Mouse (Mus musculus): ENCODE measurements around the gene Hist1h2bn. TPM values are rescaled to one million over a fixed set of nuclear protein-coding genes. Genes with fewer than 3 reads are reported as not detected.
"Not testable (repeated sequence)": the region's sequence is repeated elsewhere in the genome, so short reads cannot be mapped to it uniquely, and the experiment has no call there.

Gene Hist1h2bn
- polyA plus RNA-seq, 1 experiment from 2014 or later: 1.1 TPM

DNA sequence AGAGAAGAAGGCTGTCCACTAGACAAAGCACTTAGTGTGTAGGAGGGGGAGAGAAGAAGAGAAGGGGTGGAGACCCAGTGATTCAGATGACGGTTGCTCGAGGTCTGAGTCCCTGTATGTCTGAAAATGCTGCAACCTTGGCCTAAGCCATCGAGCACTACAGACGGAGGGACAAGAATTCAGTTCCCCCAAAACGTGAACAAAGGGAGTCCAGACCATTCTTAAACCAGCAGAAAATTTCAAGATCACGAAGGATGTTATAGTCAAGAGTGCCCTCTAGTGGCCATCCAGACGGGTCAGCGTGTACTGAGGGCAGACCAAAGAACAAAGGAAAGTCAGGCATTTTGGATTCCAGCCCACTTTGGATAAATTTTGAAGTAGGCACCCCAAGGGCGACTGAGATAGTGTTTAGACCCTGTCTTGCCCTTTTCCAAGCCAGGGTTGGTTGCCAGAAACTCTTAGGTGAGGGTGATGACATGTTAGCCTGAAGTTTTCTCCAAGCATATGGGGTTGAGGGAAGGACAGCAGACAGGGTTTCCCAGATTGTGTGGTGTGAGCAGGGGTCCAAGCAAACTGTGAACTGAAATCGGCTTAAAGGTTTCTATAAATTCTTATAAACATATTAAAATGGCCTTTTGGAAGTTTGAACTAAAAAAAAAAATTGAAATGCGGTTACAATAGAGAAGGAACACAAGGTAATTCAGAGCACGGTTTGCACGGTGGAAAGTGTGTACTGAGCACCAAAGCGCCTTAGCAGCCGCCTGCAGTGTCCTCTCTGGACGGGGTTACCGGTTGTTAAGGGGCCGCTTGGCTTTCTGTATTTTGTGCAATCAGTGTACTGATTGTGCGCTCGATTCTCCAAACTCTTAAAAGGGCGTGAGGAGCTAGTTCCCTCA, 19.7 kb upstream of the Hist1h2bn start:
- Histone ChIP-seq H3K4me2 (peak overlapping the region; percentile 77), H3K9me3 (replicated peaks) (no peaks in the 10 kb centered on the region), H3K4me1 (replicated peaks) (peaks cover 8% of the 10 kb centered on the region), H3K9ac (peak overlapping the region; percentile 77), H3K27me3 (replicated peaks) (no peaks in the 10 kb centered on the region), H3K27ac (ENCODE audit: poor library complexity, severe bottlenecking) (peak overlapping the region; percentile 94), H3K36me3 (no peaks in the 10 kb centered on the region), H3K4me3 (peak overlapping the region; percentile 59)
- ATAC-seq (ENCODE audit: insufficient number of reproducible peaks, low FRiP score): peak; percentile 78
- under 1% methylated on average over 21 of the region's 21 CpGs for WGBS

DNA sequence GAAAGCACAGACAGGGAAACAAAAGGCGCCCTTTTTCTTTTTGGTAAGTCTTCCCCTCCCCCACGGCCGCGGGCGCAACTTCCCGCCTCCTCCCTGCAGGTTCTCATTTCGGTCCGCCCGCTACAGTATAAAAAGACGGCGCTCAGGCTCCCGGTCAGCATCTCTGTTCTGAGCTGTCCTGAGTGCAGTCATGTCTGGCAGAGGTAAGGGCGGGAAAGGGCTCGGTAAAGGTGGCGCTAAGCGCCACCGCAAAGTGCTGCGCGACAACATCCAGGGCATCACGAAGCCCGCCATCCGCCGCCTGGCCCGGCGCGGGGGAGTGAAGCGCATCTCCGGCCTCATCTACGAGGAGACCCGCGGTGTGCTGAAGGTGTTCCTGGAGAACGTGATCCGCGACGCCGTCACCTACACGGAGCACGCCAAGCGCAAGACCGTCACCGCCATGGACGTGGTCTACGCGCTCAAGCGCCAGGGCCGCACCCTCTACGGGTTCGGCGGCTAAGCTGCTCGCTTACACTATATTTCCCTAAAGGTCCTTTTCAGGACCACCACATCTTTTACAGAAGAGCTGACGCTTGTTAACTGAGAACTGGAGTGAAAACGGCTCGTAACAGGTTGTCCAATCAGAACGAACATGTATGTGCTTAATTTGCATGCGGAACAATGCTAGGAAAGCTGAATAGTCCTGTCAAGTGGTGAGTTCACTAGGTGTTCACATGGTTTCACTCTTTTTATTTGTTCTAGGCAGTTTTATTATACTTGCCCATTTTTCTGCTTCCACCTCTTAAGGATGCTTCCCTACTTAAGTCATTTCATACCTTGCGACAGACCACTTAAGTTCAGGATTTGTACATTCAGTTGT, 18.8 kb upstream of the Hist1h2bn start, which contains the start of gene Hist1h4j:
Gene Hist1h4j, plus strand, starts transcription at position 159 of the 862 bp plus-strand sequence.
- peak within 1 kb of the TSS; percentile 77 for H3K4me2 ChIP-seq
- WGBS: under 1% methylated on average over 46 of the region's 56 CpGs
- H3K36me3 ChIP-seq; H3K4me1 ChIP-seq (replicated peaks); H3K27me3 ChIP-seq (replicated peaks); H3K9me3 ChIP-seq (replicated peaks): not testable (repeated sequence)
- H3K27ac ChIP-seq (ENCODE audit: poor library complexity, severe bottlenecking): peak within 1 kb of the TSS; percentile 94
- peak within 1 kb of the TSS; percentile 77 for H3K9ac ChIP-seq
- H3K4me3 ChIP-seq: peak within 1 kb of the TSS; percentile 59
- ATAC-seq (ENCODE audit: insufficient number of reproducible peaks, low FRiP score): peak; percentile 87

DNA sequence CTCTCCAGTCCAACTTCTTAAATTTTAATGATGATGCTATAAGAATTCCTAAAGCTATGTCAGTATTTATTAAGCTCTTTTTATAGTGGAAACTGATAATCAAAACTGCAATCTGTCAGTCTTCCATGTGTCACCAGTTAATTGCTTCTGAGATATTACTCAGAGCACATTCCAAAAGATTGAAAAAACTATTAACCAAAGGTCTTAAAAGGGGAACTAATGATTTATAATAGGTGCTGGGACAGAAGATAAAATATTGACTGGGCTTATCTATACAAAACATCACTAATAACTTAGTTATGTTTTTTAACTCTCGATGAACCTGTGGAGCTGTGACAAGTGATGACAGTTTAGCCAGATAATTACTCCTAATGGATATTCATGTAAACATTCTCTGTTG, 8.9 kb upstream of the Hist1h2bn start:
- H3K4me3 ChIP-seq: no peak overlapping the region
- H3K27me3 ChIP-seq (replicated peaks): no peaks in the 10 kb centered on the region
- WGBS: 73% methylated on average over 1 of the region's 1 CpGs
- H3K27ac ChIP-seq (ENCODE audit: poor library complexity, severe bottlenecking): no peak overlapping the region
- H3K4me2 ChIP-seq: no peak overlapping the region
- no peaks in the 10 kb centered on the region for H3K36me3 ChIP-seq
- no peak overlapping the region for H3K9ac ChIP-seq
- no peak for ATAC-seq (ENCODE audit: insufficient number of reproducible peaks, low FRiP score)
- no peaks in the 10 kb centered on the region for H3K9me3 ChIP-seq (replicated peaks)
- H3K4me1 ChIP-seq (replicated peaks): peaks cover 14% of the 10 kb centered on the region

DNA sequence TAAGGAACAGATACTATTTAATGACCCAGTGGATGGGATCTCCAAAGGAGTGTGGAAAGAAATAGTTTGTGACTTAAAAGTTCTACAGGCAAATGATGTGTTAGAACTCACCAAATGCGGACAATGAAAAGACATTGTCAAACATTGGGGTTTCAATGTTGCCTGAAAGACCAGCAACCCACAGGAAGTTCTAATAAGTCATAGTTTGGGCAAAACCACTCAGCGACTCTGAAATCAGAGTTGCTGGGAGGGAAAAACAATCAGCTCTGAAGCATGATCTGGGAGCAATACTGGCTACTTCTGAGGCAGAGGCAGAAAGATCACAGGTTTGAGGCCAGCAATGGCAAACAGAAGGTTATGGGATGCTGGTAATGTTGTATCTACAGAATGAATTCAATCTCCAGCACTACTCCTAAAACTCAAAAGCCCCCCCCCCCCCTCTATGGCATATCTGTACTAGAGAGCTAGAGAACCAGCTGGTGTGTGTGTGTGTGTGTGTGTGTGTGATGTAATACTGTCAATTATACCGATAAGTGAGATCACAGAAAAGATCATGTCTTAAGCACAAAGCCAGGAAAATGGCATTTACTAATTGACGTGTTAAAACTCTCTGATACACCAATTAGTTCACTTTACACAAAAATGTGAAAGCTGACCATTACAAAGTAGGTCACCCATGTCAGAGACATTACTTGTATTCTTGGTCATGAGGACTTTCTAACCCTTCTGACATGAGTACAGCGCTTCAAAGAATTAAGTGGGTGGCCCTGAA, 4.3 kb upstream of the Hist1h2bn start:
- H3K9me3 ChIP-seq (replicated peaks): no peaks in the 10 kb centered on the region
- H3K4me2 ChIP-seq: peak overlapping the region; percentile 87
- H3K27me3 ChIP-seq (replicated peaks): no peaks in the 10 kb centered on the region
- H3K4me1 ChIP-seq (replicated peaks): peaks cover 18% of the 10 kb centered on the region
- no peak for ATAC-seq (ENCODE audit: insufficient number of reproducible peaks, low FRiP score)
- WGBS: 9% methylated on average over 5 of the region's 5 CpGs
- H3K4me3 ChIP-seq: peak overlapping the region; percentile 50
- H3K36me3 ChIP-seq: no peaks in the 10 kb centered on the region
- peak overlapping the region; percentile 90 for H3K27ac ChIP-seq (ENCODE audit: poor library complexity, severe bottlenecking)
- peak overlapping the region; percentile 78 for H3K9ac ChIP-seq

DNA sequence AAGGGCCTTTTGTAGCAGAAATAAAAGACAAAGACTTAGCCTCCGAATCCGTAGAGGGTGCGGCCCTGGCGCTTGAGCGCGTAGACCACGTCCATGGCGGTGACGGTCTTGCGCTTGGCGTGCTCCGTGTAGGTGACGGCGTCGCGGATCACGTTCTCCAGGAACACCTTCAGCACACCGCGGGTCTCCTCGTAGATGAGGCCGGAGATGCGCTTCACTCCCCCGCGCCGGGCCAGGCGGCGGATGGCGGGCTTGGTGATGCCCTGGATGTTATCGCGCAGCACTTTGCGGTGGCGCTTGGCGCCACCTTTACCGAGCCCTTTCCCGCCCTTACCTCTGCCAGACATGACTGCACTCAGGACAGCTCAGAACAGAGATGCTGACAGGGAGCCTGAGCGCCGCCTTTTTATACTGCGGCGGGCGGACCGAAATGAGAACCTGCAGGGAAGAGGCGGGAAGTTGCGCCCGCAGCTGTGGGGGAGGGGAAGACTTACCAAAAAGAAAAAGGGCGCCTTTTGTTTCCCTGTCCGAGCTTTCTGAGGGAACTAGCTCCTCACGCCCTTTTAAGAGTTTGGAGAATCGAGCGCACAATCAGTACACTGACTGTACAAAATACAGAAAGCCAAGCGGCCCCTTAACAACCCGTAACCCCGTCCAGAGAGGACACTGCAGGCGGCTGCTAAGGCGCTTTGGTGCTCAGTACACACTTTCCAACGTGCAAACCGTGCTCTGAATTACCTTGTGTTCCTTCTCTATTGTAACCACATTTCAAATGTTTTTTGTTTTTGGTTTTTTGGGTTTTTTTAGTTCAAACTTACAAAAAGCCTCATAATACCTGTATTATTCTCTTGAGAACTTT, 3.5 kb upstream of the Hist1h2bn start, which contains the start of gene Hist1h4k:
Gene Hist1h4k, minus strand, starts transcription at position 347 of the 859 bp plus-strand sequence.
- H3K27me3 ChIP-seq (replicated peaks); H3K36me3 ChIP-seq; H3K9me3 ChIP-seq (replicated peaks): not testable (repeated sequence)
- WGBS: under 1% methylated on average over 48 of the region's 56 CpGs
- peak; percentile 78 for ATAC-seq (ENCODE audit: insufficient number of reproducible peaks, low FRiP score)
- H3K27ac ChIP-seq (ENCODE audit: poor library complexity, severe bottlenecking): peak within 1 kb of the TSS; percentile 90
- H3K9ac ChIP-seq: peak within 1 kb of the TSS; percentile 78
- H3K4me3 ChIP-seq: peak within 1 kb of the TSS; percentile 50
- peaks cover 18% of the 10 kb centered on the region for H3K4me1 ChIP-seq (replicated peaks)
- H3K4me2 ChIP-seq: peak within 1 kb of the TSS; percentile 87

GRCm38 (mm10) chr13:21751417-21751816, 2.5 kb upstream of the Hist1h2bn start:
- no peak for ATAC-seq (ENCODE audit: insufficient number of reproducible peaks, low FRiP score)
- Histone ChIP-seq H3K27ac (ENCODE audit: poor library complexity, severe bottlenecking) (no peak overlapping the region), H3K4me1 (replicated peaks) (peaks cover 18% of the 10 kb centered on the region), H3K9me3 (replicated peaks) (no peaks in the 10 kb centered on the region), H3K4me2 (no peak overlapping the region), H3K27me3 (replicated peaks) (no peaks in the 10 kb centered on the region), H3K36me3 (no peaks in the 10 kb centered on the region), H3K9ac (no peak overlapping the region), H3K4me3 (no peak overlapping the region)

DNA sequence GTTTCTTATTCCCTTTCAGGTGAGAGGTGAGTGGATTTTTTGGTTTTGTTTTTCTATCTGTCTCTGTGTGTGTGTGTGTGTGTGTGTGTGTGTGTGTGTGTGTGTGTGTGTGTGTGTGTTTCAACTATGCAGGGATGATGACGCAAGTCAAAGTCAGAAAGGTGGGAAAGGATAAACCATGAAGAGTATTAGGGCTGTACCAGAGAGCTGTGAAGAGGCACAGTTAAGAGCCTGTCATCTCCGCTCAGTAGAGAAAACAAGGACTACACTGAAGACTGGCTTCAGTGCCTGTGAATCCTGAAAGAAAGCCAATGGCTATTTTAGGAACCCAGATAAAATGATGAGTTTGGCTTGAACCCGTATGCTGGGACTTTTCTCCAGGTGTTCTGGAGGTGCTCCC, 2.1 kb upstream of the Hist1h2bn start:
- Histone ChIP-seq H3K9me3 (replicated peaks) (no peaks in the 10 kb centered on the region), H3K27me3 (replicated peaks) (no peaks in the 10 kb centered on the region), H3K36me3 (no peaks in the 10 kb centered on the region), H3K4me1 (replicated peaks) (peaks cover 18% of the 10 kb centered on the region), H3K4me3 (no peak overlapping the region), H3K9ac (no peak overlapping the region), H3K4me2 (peak overlapping the region; percentile 48), H3K27ac (ENCODE audit: poor library complexity, severe bottlenecking) (peak overlapping the region; percentile 40; the same call in 1 of the 2 replicates)
- no peak for ATAC-seq (ENCODE audit: insufficient number of reproducible peaks, low FRiP score)
- 28% methylated on average over 3 of the region's 3 CpGs for WGBS

- H3K4me1 ChIP-seq (replicated peaks): peaks cover 16% of the 10 kb centered on the region
These were observed 1.6 kb upstream of the Hist1h2bn start for GRCm38 (mm10) chr13:21752356-21752755.

GRCm38 (mm10) chr13:21753051-21753523, 836 bp upstream of the Hist1h2bn start:
- WGBS: 4% methylated on average over 10 of the region's 10 CpGs
- Histone ChIP-seq H3K27me3 (replicated peaks) (no peaks in the 10 kb centered on the region), H3K4me1 (replicated peaks) (peaks cover 13% of the 10 kb centered on the region), H3K4me2 (peak overlapping the region; percentile 86), H3K9me3 (replicated peaks) (no peaks in the 10 kb centered on the region), H3K9ac (peak overlapping the region; percentile 78), H3K27ac (ENCODE audit: poor library complexity, severe bottlenecking) (peak overlapping the region; percentile 96), H3K4me3 (peak overlapping the region; percentile 49), H3K36me3 (no peaks in the 10 kb centered on the region)
- ATAC-seq (ENCODE audit: insufficient number of reproducible peaks, low FRiP score): no peak; the same call in 1 of the 2 replicates

More at GRCm38 (mm10) chr13:21752356-21752755, 1.6 kb upstream of the Hist1h2bn start:
- Histone ChIP-seq H3K36me3 (no peaks in the 10 kb centered on the region), H3K4me3 (0 out of 2 replicates have a peak overlapping the region, but pooled peaks have one; percentile 6), H3K4me2 (peak overlapping the region; percentile 48), H3K9me3 (replicated peaks) (no peaks in the 10 kb centered on the region), H3K27me3 (replicated peaks) (no peaks in the 10 kb centered on the region), H3K27ac (ENCODE audit: poor library complexity, severe bottlenecking) (peak overlapping the region; percentile 66), H3K9ac (peak overlapping the region; percentile 51; the same call in 1 of the 2 replicates)
- WGBS: 23% methylated on average over 3 of the region's 3 CpGs
- ATAC-seq (ENCODE audit: insufficient number of reproducible peaks, low FRiP score): no peak

Measured in heart, embryonic 12.5 days (tissue).